Mouse (Mus musculus) left cerebral cortex, postnatal 4 days (tissue): ENCODE data around the gene Naa15. TPM values are rescaled to one million over a fixed set of nuclear protein-coding genes. Genes with fewer than 3 reads are reported as not detected.
"Not testable (repeated sequence)": the region's sequence is repeated elsewhere in the genome, so short reads cannot be mapped to it uniquely, and the experiment has no call there.

Experiments
- DNase-seq: peaks from one replicate; pipeline ENCODE4 v3.0.0-alpha.2; 2022
- intact Hi-C: fragments of 180-260 bp; cut with DNase I; formaldehyde crosslinking; loops from one replicate; pipeline ENCODE4 v1.15.1; 2025
- total RNA-seq, 2 experiments: library from RNA; stranded (reverse); gene quantifications; 2 replicates each; pipeline ENCODE4 v1.2.3; 2021

Gene Naa15
- total RNA-seq, 2 experiments from 2014 or later: 72.5 to 75.8 TPM

DNA sequence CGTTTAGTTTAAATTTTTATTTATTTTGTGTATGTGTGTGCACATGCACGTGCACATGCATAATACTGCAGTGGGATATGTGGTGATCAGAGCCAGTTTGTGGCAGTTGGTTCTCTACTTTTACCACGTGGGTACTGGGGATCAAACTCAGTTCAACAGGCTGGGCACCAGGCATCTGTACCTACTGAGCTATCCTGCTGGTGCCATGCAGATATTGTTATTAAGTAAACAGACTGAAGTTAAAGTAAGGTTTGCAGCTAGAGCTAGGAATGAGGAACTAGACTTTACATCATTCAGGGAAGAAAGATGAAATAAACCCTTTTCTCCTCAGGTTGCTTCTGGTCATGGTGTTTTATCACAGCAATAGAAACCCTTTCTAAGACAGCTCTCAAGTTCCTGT, 7.0 kb downstream of the Naa15 start:
- intact Hi-C loops: no loop called here
- no peak for DNase-seq

DNA sequence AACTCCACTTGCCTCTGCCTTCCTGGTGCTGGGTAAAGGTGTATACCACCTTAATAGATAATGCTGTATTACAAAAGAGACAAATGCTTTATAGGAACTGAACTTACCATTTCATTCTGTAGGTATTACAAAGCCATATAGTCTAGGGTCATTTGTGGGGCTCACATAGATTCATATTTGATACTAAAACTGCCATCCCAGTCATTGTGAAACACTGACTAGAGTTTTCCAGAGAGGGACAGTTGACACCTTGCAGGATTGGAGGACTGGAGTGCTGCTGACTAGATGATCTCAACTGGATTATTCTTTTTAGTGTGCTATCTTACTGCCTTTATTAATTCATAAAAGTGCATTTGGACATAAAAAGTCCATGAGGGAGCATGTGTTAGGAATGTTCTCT, 10.4 kb downstream of the Naa15 start:
- DNase-seq: no peak
- intact Hi-C loops: no loop called here

DNA sequence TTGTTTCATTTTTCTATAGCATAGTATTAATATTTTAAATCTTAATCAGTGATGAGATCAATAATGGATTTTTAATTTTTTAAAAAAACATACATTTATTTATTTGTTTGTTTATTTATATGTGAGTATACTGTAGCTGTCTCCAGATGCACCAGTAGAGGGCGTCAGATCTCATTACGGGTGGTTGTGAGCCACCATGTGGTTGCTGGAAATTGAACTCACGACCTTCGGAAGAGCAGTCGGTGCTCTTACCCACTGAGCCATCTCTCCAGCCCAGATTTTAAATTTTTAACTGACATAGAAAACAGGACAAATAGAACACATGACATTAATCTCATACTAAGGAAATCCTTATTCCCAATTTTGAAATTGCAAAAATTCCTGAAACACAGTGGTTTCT, 19.4 kb downstream of the Naa15 start:
- DNase-seq, intact Hi-C loops: not testable (repeated sequence)

DNA sequence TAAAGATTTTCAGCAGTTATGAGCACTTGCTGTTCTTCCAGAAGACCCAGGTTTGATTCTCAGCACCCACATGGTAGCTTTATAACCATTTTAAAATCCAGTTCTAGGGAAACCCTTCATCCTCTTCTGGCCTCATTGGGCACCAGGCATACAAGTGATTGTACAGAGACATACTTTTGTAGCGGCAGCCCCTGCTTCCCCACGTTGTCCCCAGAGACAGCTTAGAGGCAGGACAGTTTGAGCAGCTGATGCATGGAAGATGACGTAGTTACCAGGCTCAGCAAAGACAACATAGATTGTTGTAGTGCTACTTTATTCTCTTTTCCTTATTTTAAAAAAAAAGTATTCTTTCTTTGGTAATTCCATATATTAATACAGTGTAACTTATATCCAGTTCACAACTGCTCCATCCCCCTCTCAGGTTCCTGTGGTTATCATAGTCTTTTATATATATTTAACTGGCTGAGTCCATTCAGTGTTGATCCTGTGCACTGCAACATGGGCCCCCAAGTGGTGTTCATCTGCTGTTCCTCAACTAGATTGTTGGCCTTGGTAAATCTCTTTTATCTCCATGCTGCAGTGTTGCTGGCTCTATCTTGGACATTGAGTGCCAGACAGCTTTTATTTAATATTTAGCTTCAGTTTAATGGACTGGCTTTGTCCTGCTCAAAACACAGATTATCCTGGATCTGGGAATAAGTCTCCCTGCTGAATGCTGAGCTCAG, 20.1 kb downstream of the Naa15 start:
- no peak for DNase-seq
- intact Hi-C loops: no loop called here

DNA sequence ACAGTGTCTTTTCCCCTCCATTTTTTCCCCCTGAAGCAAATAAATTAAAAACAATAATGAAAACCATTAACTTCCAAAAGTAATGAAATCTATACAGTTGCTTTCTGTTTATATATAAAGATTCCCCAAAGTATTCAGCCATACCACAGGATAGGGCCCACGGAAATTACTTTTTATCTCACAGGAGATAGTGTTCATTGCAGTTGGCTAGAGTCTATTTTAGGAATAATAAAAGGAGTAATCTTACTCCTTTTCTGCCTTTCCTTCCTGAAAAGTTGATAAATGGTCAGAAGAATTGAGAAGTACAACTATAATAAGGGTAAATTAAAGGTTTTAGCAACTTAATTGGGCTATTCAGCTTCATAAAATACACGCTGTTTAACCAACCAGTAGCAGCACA, 53.6 kb downstream of the Naa15 start:
- intact Hi-C loops: no loop called here
- DNase-seq: no peak

DNA sequence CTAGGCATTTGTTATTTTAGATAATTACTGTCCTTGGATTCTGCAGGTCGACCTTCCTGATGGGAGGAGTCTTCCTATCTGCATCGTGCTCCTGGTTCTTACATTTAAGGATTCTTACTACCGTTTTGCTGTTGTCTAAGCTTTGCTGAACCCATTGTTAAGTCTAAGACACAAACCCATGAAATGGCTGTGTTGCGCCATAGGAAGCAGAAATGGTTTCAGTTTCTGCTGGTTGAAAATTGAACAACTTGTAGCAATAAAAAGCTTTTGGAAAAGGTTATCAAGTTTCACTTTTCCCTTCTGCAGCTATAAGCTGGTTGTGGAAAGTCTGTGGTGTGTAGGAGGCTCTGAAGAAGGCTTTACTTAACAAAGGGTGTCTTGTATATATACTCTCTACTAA, 60.8 kb downstream of the Naa15 start:
- intact Hi-C loops: loop anchor here (5.0 kb wide), 1 partner anchor 767 kb away; no protein-coding TSS in a partner anchor
- no peak for DNase-seq

DNA sequence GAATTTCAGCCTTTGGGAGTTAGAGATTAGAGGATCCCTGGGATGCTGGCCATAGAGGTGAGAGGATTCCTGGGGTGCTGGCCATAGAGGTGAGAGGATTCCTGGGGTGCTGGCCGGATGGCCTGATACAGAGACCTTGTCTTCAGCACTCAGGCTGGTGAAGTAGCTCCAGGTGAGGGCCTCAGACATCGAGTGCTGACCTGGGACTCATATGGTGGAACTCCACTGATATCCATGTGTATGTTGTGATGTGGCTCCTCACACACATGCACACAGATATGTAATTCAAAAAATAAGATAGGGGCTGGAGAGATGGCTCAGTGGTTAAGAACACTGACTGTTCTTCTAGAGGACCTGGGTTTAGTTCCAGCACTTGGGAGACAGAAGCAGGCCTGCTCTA, 64.9 kb downstream of the Naa15 start:
- DNase-seq: no peak
- intact Hi-C loops: loop anchor here (5.0 to 10.0 kb wide), 2 partner anchors 165 to 762 kb away; no protein-coding TSS in a partner anchor

DNA sequence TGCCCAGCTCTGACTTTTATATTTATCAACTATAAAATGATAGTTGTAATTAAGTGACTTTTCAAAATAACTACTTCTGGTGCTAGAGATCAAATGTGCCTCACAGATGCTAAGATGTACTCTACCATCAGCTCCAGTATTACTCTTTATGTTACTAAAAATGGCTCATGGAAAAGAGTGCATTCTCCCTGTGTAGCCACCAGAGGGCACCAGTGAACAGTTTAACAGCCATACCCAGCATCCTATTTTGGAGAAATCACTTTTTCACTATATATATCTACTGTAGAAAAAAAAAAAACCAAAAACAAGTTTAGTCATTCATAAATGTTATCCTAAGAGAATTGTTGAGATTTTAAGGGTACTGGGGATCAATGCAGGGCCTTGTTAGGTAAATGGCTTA, 66.1 kb downstream of the Naa15 start:
- intact Hi-C loops: loop anchor here (10.0 kb wide), 1 partner anchor 164 kb away; no protein-coding TSS in a partner anchor

DNA sequence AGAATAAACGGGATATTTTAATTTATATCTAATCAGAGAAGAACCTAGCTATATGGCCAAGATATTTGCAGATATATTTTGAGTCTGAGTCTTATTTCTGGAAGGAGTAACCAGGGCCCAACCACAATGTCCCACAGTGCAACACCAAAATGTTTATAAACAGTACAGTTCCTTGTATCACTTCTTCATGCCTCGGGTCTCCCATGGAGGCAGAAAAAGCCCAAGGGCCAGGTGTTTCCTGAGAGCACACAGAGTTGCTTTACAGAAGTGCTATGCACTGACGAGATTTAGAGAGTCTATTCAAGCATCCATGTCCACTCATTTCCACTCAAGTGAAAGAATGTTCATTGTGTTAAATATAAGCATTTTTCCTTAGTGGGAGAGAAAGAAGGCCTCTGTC, 66.9 kb downstream of the Naa15 start:
- DNase-seq: no peak
- intact Hi-C loops: loop anchor here (10.0 kb wide), 1 partner anchor 163 kb away; no protein-coding TSS in a partner anchor

More for the DNA sequence above, 66.1 kb downstream of the Naa15 start:
- peak; percentile 51 for DNase-seq

DNA sequence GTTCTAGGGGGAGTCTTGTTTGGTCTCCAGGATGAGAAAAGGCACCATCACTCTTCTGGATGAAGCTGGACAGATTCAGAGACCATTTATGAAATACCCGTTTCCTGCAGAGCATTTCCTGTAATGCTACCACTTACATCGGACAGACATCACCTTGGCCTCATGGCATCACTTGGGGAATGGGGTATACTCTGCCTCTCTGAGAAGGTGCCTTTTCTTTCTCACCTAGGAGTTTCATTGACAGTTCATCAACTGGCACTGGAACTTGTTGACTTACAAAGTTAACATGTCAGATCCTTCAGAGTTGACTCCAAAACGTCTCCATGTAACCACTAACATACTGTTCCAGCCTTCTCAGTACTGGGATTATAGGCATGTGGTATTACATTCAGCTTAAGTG, 67.8 kb downstream of the Naa15 start:
- intact Hi-C loops: loop anchor here (10.0 kb wide), 1 partner anchor 162 kb away; no protein-coding TSS in a partner anchor
- no peak for DNase-seq

DNA sequence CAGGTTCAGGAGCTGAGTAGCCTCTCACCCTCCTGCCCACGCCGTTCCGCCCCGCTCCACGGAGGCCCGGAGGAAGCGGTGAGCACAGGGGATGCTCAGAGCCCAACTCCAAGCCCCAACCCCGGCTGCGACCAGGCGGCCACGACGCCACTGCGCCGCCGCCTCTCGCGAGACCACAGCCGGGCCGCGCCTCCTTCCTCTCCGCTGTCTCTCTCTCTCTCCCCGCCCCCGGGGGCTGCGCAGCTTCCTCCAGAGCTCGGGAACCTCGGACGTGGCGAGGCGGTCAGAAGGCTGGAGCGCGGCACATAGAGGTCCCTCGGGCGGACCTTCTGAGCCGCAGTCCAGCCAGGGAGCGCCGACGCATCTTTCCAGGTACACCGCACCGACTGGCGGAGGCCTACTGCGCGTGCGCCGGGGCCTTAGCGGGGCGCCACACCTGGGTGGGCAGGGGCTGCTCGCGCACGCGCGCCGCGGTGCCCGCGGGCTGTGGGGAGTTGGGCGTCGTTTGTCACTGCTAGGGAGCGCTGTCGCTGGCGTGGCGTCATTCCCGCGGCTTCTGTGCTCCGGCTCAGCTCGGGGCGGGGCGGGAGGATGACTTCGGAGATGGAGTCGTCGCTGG, 68.9 kb downstream of the Naa15 start, which contains the start of gene Rab33b:
Gene Rab33b (plus strand): TSS at position 180 of the 619 bp plus-strand sequence.
- peak; percentile 97 for DNase-seq
- intact Hi-C loops: loop anchor here (10.0 kb wide), 1 partner anchor 161 kb away; no protein-coding TSS in a partner anchor

DNA sequence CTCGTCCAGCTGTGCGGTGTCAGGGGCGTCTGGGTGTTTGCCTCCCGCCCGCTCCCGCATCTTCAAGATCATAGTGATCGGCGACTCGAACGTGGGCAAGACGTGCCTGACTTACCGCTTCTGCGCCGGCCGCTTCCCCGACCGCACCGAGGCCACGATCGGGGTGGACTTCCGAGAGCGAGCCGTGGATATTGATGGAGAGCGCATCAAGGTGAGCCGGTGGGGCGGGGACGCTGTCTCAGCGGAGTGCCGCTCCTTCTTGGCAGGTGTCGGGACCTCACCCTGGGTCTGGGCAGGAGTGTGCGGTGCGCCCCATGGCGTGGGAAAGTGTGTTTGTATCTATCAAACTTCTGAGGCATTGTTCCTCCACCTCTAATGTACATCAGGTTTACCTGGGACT, 69.4 kb downstream of the Naa15 start:
- DNase-seq: no peak
- intact Hi-C loops: loop anchor here (10.0 kb wide), 1 partner anchor 160 kb away; no protein-coding TSS in a partner anchor

DNA sequence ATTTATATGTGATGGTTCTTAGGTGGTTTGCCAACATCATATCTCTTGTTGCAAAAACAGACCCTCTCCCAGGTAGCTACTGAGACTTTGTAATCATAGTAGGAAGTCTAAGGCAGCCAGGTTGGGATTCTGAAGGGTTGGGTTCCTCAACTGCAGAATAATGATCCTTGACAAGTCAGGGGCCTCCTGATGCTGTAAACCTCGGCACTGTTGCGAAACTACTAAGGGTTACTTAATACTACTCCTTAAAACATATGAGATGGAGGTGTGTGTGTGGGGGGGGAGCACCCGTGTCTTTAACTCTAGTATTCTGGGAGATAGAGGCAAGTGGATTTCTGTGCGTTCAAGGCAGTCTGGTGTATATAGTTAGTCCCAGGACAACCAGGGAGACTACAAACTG, 70.4 kb downstream of the Naa15 start:
- no peak for DNase-seq
- intact Hi-C loops: loop anchor here (10.0 kb wide), 1 partner anchor 159 kb away; no protein-coding TSS in a partner anchor

DNA sequence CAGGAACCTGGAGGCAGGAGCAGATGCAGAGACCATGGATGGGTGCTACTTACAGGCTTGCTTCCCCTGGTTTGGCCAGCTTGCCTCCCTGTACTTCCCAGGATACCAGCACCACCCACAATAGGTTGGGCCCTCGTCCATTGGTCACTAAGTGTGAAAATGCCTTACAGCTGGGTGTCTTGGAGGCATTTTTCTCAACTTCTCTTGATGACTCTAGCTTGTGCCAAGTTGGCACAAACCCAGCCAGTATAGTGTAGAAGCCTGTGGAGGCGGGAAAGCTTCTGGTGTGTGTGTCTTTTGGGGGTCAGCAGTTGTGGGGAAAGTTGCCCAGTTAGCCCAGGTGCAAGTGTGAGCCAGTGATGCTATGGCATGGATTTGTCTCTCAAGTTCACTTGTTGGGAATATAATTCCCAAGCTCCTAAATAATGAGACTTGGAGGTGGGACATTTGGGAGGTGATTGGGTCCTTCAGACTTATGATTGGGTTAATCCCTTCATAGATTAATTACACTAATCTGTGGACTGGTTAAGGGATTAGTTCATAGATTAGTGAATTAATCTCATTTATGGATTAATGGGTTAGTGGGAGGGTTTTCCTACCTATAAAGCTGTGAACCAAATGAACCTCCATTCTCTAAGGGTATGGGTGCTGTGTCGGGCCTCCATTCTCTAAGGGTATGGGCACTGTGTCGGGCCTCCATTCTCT, 71.7 kb downstream of the Naa15 start:
- intact Hi-C loops: loop anchor here (10.0 kb wide), 1 partner anchor 158 kb away; no protein-coding TSS in a partner anchor
- peak; percentile 28 for DNase-seq

DNA sequence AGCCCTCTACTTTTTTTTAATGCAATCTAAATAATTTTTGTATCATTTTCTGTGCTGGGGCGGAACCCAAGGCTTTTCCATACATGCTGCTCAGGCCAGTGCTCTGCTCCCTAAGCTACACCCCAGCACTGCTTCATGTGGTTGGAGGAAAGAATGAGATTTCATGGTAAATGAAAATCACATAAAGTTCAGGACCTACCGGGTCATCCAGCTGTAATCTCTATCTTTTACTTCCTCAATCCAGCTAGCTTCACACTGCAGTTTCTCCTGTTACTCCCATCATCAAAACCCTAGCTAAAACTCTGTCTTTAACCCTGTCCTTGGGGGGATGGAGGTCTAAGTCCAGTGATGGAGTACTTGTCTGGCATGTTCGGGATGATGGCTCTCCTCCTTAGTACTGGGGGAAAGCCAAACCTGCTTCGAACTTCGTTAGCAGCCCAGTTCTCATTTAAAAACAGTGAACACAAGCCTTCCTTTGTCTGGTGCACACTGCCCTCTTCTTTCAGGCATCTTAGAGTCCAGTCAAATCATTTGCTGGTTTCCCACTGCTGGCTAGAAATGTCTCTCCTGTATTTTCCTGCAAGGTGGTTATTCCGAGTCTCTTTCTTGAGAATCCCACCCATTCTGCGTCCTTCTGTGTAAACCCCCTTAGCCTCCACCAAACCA, 75.3 kb downstream of the Naa15 start:
- no peak for DNase-seq
- intact Hi-C loops: no loop called here

DNA sequence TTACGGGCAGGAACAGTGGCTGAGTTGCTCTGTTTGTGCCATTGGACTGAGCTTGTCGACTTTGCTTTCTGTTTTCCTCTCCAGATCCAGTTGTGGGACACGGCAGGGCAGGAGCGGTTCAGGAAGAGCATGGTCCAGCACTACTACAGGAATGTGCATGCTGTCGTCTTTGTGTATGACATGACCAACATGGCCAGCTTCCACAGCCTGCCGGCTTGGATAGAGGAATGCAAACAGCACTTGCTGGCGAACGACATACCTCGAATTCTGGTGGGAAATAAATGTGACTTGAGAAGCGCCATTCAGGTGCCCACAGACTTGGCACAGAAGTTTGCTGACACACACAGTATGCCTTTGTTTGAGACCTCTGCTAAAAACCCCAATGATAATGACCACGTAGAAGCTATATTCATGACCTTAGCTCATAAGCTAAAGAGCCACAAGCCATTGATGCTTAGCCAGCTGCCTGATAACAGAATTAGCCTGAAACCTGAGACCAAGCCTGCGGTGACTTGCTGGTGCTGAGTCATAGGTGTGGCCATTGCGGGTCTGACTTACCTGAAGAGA, 78.4 kb downstream of the Naa15 start:
- intact Hi-C loops: no loop called here
- no peak for DNase-seq

DNA sequence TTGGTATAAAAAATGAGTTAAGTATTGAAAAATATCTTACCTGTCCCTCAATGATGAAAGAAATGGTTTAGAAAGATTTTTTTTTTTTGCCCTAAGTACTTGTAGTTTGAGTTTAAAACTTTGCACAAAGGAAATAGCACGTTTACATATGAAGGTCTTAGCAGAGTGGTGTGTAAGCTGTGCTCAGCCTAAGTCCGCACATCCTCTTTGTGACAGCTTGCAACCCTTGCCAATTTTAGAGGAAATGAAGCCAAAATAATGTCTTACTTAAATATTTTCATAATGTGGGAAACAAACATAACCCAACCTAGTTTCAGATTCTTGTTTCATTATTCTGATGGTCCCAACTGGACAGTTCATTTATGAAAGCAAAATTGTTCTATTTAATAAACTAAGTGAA, 79.5 kb downstream of the Naa15 start:
- intact Hi-C loops: no loop called here

DNA sequence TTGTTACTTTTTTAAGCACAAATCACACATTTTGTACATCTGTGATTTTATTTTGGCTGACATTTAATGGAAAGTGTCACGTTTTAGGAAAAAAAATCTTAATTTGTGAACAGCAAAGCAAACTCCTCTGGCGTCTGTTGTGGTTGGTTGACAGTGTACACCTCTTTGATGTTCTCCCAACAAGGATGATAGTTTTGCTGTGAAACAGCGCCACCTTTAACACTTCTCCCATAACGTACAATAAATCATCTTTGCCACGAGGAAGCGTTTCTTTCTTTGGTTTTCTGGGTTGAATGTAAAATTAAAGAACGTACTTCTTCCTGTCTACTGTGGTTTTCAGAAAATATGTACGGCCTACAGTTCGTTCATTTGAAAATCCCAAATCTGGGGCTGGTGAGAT, 80.7 kb downstream of the Naa15 start:
- no peak for DNase-seq
- intact Hi-C loops: no loop called here

More for the DNA sequence above, 79.5 kb downstream of the Naa15 start:
- no peak for DNase-seq

DNA sequence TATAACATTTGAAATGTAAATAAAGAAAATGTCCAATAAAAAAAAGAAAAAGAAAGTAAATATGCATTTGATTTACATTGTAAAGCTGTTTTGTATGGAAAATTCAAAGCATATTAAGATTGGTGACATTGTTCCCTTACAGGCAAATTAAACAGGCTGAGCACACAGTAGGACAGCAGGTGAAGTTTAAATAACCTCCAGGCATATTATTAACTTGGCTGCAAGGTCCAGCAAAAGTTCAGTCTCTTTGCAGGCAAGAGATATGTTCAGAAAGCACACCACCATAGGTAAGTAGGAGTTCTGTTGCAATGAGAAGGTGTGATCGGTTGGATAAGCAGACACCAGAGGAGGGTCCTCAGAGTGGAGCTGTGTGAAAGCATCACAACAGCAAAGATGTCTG, 83.0 kb downstream of the Naa15 start:
- no peak for DNase-seq
- intact Hi-C loops: no loop called here

DNA sequence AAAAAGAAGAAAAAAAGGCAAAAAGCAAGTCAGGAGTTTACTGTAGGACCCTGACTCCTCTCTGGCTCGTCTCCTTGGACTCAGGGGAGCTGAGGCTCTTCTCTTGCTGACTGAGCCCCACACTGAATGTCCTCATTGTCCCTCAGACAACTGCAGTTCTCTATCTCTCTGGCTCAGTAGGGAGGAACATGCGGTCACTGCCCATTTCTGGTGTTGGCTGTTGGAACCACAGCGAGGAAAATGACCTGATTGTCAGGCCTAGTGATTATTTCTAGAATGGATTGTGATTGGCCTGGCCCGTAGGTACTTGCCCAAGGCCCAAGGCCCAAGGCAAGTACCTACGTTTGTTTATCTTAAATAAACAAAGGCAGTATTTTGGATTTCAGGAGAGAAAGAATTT, 83.7 kb downstream of the Naa15 start:
- no peak for DNase-seq
- intact Hi-C loops: no loop called here
